Mouse (Mus musculus) neural tube, embryonic 12.5 days (tissue): ENCODE results near the gene Itpr1. TPM values are rescaled to one million over a fixed set of nuclear protein-coding genes. Genes with fewer than 3 reads are reported as not detected.

Source experiments
- ATAC-seq: fragments of 200-750 bp; cut with Nextera tagmentation; 2 replicates; pipeline ENCODE4 v1.8.0; 2017; ENCODE audit warnings: low read depth, mild to moderate bottlenecking, moderate TSS enrichment, moderate library complexity; ENCODE audit not compliant: low FRiP score
- H3K27ac ChIP-seq: fragments of 300-500 bp; sonication (generic); 2 replicates; pipeline ENCODE4 v1.5.1; 2016
- H3K27me3 ChIP-seq: fragments of 300-500 bp; sonication (generic); replicated peaks from 2 replicates; pipeline ENCODE4 v1.6.1; 2016; ENCODE audit warnings: mild to moderate bottlenecking
- H3K36me3 ChIP-seq: fragments of 300-500 bp; sonication (generic); 2 replicates; pipeline ENCODE4 v1.6.1; 2016; ENCODE audit warnings: mild to moderate bottlenecking
- H3K4me1 ChIP-seq: fragments of 300-500 bp; sonication (generic); 2 replicates; pipeline ENCODE4 v1.6.1; 2016
- H3K4me2 ChIP-seq: fragments of 300-500 bp; sonication (generic); replicated peaks from 2 replicates; pipeline ENCODE4 v1.6.1; 2016; ENCODE audit warnings: mild to moderate bottlenecking
- H3K4me3 ChIP-seq: fragments of 300-500 bp; sonication (generic); 2 replicates; pipeline ENCODE4 v1.5.1; 2016
- H3K9ac ChIP-seq: fragments of 300-500 bp; sonication (generic); 2 replicates; pipeline ENCODE4 v1.6.1; 2016; ENCODE audit warnings: mild to moderate bottlenecking
- H3K9me3 ChIP-seq: fragments of 300-500 bp; sonication (generic); 2 replicates; pipeline ENCODE4 v1.6.1; 2016; ENCODE audit warnings: mild to moderate bottlenecking
- WGBS: fragments of 180-500 bp; shearing (Covaris S2); methylation state at CpG from one replicate; pipeline ENCODE4 v1.1.7; 2016; 5-methylcytosine and 5-hydroxymethylcytosine counted together
- polyA plus RNA-seq: library from polyadenylated mRNA; unstranded; fragments of >200 nt; fragmentation: Nextera tagmentation; extraction: Ambion mirVana; gene quantifications from 2 replicates; pipeline ENCODE4 v1.2.1, GENCODE M21; 2016

The Itpr1 gene
- polyA plus RNA-seq, 1 experiment from 2014 or later = 6.9 TPM

- Histone ChIP-seq H3K27me3 (no peaks in the 10 kb centered on the region), H3K36me3 (no peaks in the 10 kb centered on the region), H3K27ac (no peak overlapping the region), H3K4me2 (no peak overlapping the region), H3K4me1 (peaks cover 14% of the 10 kb centered on the region), H3K4me3 (no peak overlapping the region), H3K9me3 (no peaks in the 10 kb centered on the region), H3K9ac (no peak overlapping the region)
- no peak for ATAC-seq
- WGBS = 43% methylated on average over 2 of the region's 2 CpGs
Measured at GRCm38 (mm10) chr6:108458182-108458571, 245.3 kb downstream of the Itpr1 start.

- peaks cover 14% of the 10 kb centered on the region for H3K4me1 ChIP-seq
- H3K9ac ChIP-seq = no peak overlapping the region
- no peaks in the 10 kb centered on the region for H3K27me3 ChIP-seq
- H3K36me3 ChIP-seq = no peaks in the 10 kb centered on the region
- no peak overlapping the region for H3K4me3 ChIP-seq
- no peak for ATAC-seq
- no peaks in the 10 kb centered on the region for H3K9me3 ChIP-seq
- WGBS = 91% methylated on average over 11 of the region's 11 CpGs
- H3K27ac ChIP-seq = no peak overlapping the region
- no peak overlapping the region for H3K4me2 ChIP-seq
Measured at GRCm38 (mm10) chr6:108458826-108459225, 245.9 kb downstream of the Itpr1 start.

GRCm38 (mm10) chr6:108464308-108464979 is 251.5 kb downstream of the Itpr1 start:
- H3K4me1 ChIP-seq = peaks cover 8% of the 10 kb centered on the region; the same call in 1 of the 2 replicates
- 92% methylated on average over 8 of the region's 8 CpGs for WGBS
- H3K27me3 ChIP-seq = no peaks in the 10 kb centered on the region
- H3K9me3 ChIP-seq = no peaks in the 10 kb centered on the region
- no peak overlapping the region for H3K27ac ChIP-seq
- H3K9ac ChIP-seq = no peak overlapping the region
- no peak overlapping the region for H3K4me3 ChIP-seq
- ATAC-seq = no peak
- H3K4me2 ChIP-seq = no peak overlapping the region
- H3K36me3 ChIP-seq = no peaks in the 10 kb centered on the region

GRCm38 (mm10) chr6:108465159-108465558 is 252.3 kb downstream of the Itpr1 start:
- no peaks in the 10 kb centered on the region for H3K36me3 ChIP-seq
- no peaks in the 10 kb centered on the region for H3K9me3 ChIP-seq
- no peak overlapping the region for H3K4me2 ChIP-seq
- no peaks in the 10 kb centered on the region for H3K27me3 ChIP-seq
- H3K9ac ChIP-seq = no peak overlapping the region
- 92% methylated on average over 5 of the region's 5 CpGs for WGBS
- H3K4me3 ChIP-seq = no peak overlapping the region
- no peak overlapping the region for H3K27ac ChIP-seq
- no peak for ATAC-seq
- H3K4me1 ChIP-seq = peaks cover 8% of the 10 kb centered on the region; the same call in 1 of the 2 replicates

- H3K9me3 ChIP-seq = no peaks in the 10 kb centered on the region
- H3K36me3 ChIP-seq = no peaks in the 10 kb centered on the region
- H3K4me2 ChIP-seq = no peak overlapping the region
- peaks cover 8% of the 10 kb centered on the region; the same call in 1 of the 2 replicates for H3K4me1 ChIP-seq
- H3K27me3 ChIP-seq = no peaks in the 10 kb centered on the region
- WGBS = 87% methylated on average over 8 of the region's 8 CpGs
- no peak overlapping the region for H3K27ac ChIP-seq
- H3K9ac ChIP-seq = no peak overlapping the region
- no peak overlapping the region for H3K4me3 ChIP-seq
- ATAC-seq = no peak
Measured at GRCm38 (mm10) chr6:108466061-108466531, 253.2 kb downstream of the Itpr1 start.

GRCm38 (mm10) chr6:108467597-108467996 is 254.7 kb downstream of the Itpr1 start:
- H3K4me1 ChIP-seq = peaks cover 8% of the 10 kb centered on the region; the same call in 1 of the 2 replicates
- no peaks in the 10 kb centered on the region for H3K9me3 ChIP-seq
- no peaks in the 10 kb centered on the region for H3K27me3 ChIP-seq
- H3K9ac ChIP-seq = no peak overlapping the region
- H3K4me2 ChIP-seq = no peak overlapping the region
- 82% methylated on average over 6 of the region's 6 CpGs for WGBS
- no peak overlapping the region for H3K27ac ChIP-seq
- no peak overlapping the region for H3K4me3 ChIP-seq
- ATAC-seq = no peak
- H3K36me3 ChIP-seq = no peaks in the 10 kb centered on the region

- no peaks in the 10 kb centered on the region for H3K27me3 ChIP-seq
- no peak overlapping the region for H3K27ac ChIP-seq
- H3K4me3 ChIP-seq = no peak overlapping the region
- 55% methylated on average over 3 of the region's 3 CpGs for WGBS
- H3K4me2 ChIP-seq = no peak overlapping the region
- no peak for ATAC-seq
- H3K9ac ChIP-seq = no peak overlapping the region
- H3K4me1 ChIP-seq = peaks cover 8% of the 10 kb centered on the region; the same call in 1 of the 2 replicates
- no peaks in the 10 kb centered on the region for H3K9me3 ChIP-seq
- H3K36me3 ChIP-seq = no peaks in the 10 kb centered on the region
Measured at GRCm38 (mm10) chr6:108468226-108468825, 255.4 kb downstream of the Itpr1 start.

GRCm38 (mm10) chr6:108471878-108472277 is 259.0 kb downstream of the Itpr1 start:
- 92% methylated on average over 3 of the region's 3 CpGs for WGBS
- ATAC-seq = no peak

GRCm38 (mm10) chr6:108472748-108473147 is 259.9 kb downstream of the Itpr1 start:
- Histone ChIP-seq H3K9ac (no peak overlapping the region), H3K4me3 (no peak overlapping the region), H3K4me2 (no peak overlapping the region), H3K27me3 (no peaks in the 10 kb centered on the region), H3K9me3 (no peaks in the 10 kb centered on the region), H3K36me3 (no peaks in the 10 kb centered on the region), H3K27ac (no peak overlapping the region), H3K4me1 (peaks cover 8% of the 10 kb centered on the region; the same call in 1 of the 2 replicates)
- ATAC-seq = no peak
- WGBS = 90% methylated on average over 3 of the region's 3 CpGs

More at GRCm38 (mm10) chr6:108471878-108472277, 259.0 kb downstream of the Itpr1 start:
- Histone ChIP-seq H3K4me2 (no peak overlapping the region), H3K9ac (no peak overlapping the region), H3K4me3 (no peak overlapping the region), H3K27me3 (no peaks in the 10 kb centered on the region), H3K36me3 (no peaks in the 10 kb centered on the region), H3K4me1 (peaks cover 8% of the 10 kb centered on the region; the same call in 1 of the 2 replicates), H3K27ac (no peak overlapping the region), H3K9me3 (no peaks in the 10 kb centered on the region)

- 82% methylated on average over 8 of the region's 8 CpGs for WGBS
- no peak overlapping the region for H3K9ac ChIP-seq
- no peak overlapping the region for H3K27ac ChIP-seq
- H3K27me3 ChIP-seq = no peaks in the 10 kb centered on the region
- no peak overlapping the region for H3K4me3 ChIP-seq
- H3K4me2 ChIP-seq = no peak overlapping the region
- no peaks in the 10 kb centered on the region for H3K36me3 ChIP-seq
- H3K4me1 ChIP-seq = no peaks in the 10 kb centered on the region
- ATAC-seq = no peak
- no peaks in the 10 kb centered on the region for H3K9me3 ChIP-seq
Measured at GRCm38 (mm10) chr6:108476797-108477235, 263.9 kb downstream of the Itpr1 start.

- WGBS = 90% methylated on average over 6 of the region's 6 CpGs
- H3K4me3 ChIP-seq = no peak overlapping the region
- H3K27ac ChIP-seq = no peak overlapping the region
- no peaks in the 10 kb centered on the region for H3K36me3 ChIP-seq
- H3K9ac ChIP-seq = no peak overlapping the region
- H3K4me1 ChIP-seq = no peaks in the 10 kb centered on the region
- no peaks in the 10 kb centered on the region for H3K9me3 ChIP-seq
- no peak for ATAC-seq
- no peaks in the 10 kb centered on the region for H3K27me3 ChIP-seq
- no peak overlapping the region for H3K4me2 ChIP-seq
Measured at GRCm38 (mm10) chr6:108477602-108478001, 264.7 kb downstream of the Itpr1 start.

GRCm38 (mm10) chr6:108481190-108481589 is 268.3 kb downstream of the Itpr1 start:
- H3K4me2 ChIP-seq = no peak overlapping the region
- no peak overlapping the region for H3K9ac ChIP-seq
- H3K27me3 ChIP-seq = no peaks in the 10 kb centered on the region
- no peaks in the 10 kb centered on the region for H3K36me3 ChIP-seq
- H3K4me1 ChIP-seq = no peaks in the 10 kb centered on the region
- H3K27ac ChIP-seq = no peak overlapping the region
- H3K9me3 ChIP-seq = no peaks in the 10 kb centered on the region
- no peak overlapping the region for H3K4me3 ChIP-seq
- 88% methylated on average over 4 of the region's 4 CpGs for WGBS
- no peak for ATAC-seq
